Mouse (Mus musculus): ENCODE measurements at regions not wholly inside any gene's neighbourhood (a gene's known extent, or its start where the extent isn't known, plus 50 kb on each side); places are given as distances from the start of the nearest gene placed in this dataset.

DNA sequence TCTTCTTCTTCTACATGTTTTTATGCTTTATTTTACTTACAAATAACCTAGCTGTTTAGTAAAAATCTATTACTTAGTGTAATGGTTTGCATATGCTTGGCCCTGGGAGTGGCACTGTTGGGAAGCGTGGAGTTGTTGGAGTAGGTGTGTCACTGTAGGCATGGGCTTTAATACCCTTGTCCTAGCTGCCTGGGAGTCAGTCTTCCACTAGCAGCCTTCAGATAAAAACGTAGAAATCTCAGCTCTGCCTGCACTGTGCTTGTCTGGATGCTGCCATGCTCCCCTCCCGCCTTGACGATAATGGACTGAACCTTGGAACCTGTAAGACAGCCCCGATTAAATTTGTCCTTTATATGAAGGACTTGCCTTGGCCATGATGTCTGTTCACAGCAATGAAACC is 60.4 kb upstream of the Jade1 start:
- ATAC-seq (ENCODE audit: insufficient read depth, low FRiP score, low TSS enrichment), result no peak
- 88% methylated on average over 5 of the region's 5 CpGs for WGBS
- DNase-seq (ENCODE audit: low spot score), result no peak

DNA sequence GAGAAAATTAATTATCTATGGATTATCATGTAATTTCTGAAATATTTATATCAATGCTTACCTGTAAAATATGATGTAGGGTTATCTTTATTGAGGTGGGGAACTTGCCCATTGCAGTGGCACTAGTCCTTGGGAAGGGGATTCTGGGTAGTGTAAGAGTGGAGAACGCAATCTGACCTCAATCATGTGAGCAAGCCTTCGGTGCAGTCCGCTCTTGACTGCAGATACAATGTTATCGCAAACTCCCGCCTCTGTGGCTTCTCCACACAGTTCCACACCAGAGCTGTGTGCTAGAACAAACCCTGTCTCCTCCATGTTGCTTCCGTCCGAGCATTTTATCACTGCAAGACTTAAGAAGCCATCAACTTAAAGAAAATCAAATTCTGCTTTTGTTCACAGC is 62.1 kb upstream of the Jade1 start:
- no peak overlapping the region for H3K9ac ChIP-seq (ENCODE audit: low read length)
- no peaks in the 10 kb centered on the region for H3K27me3 ChIP-seq (ENCODE audit: control insufficient read depth, insufficient read depth, low read length)
- no peak for DNase-seq (ENCODE audit: low spot score)
- WGBS, result 91% methylated on average over 7 of the region's 7 CpGs
- no peak for ATAC-seq (ENCODE audit: insufficient read depth, low FRiP score, low TSS enrichment)
- no peak overlapping the region for H3K4me2 ChIP-seq (ENCODE audit: low read depth)
- H3K27ac ChIP-seq (ENCODE audit: low read depth, low read length), result no peak overlapping the region
- no peaks in the 10 kb centered on the region for H3K4me1 ChIP-seq (ENCODE audit: control insufficient read depth, insufficient read depth, low read length)
- no peaks in the 10 kb centered on the region for H3K36me3 ChIP-seq (ENCODE audit: control insufficient read depth, insufficient read depth, low read length)
- H3K9me3 ChIP-seq (ENCODE audit: control insufficient read depth, low read length), result no peaks in the 10 kb centered on the region
- H3K4me3 ChIP-seq (ENCODE audit: low read depth, low read length), result no peak overlapping the region

More for the DNA sequence above, 60.4 kb upstream of the Jade1 start:
- Histone ChIP-seq H3K4me3 (ENCODE audit: low read depth, low read length) (no peak overlapping the region), H3K27ac (ENCODE audit: low read depth, low read length) (no peak overlapping the region), H3K4me1 (ENCODE audit: control insufficient read depth, insufficient read depth, low read length) (no peaks in the 10 kb centered on the region), H3K9me3 (ENCODE audit: control insufficient read depth, low read length) (no peaks in the 10 kb centered on the region), H3K4me2 (ENCODE audit: low read depth) (no peak overlapping the region), H3K27me3 (ENCODE audit: control insufficient read depth, insufficient read depth, low read length) (no peaks in the 10 kb centered on the region), H3K36me3 (ENCODE audit: control insufficient read depth, insufficient read depth, low read length) (no peaks in the 10 kb centered on the region), H3K9ac (ENCODE audit: low read length) (no peak overlapping the region)

- ATAC-seq (ENCODE audit: insufficient read depth, low FRiP score, low TSS enrichment), result no peak
These were observed 62.7 kb upstream of the Jade1 start for GRCm38 (mm10) chr3:41492727-41493392.

GRCm38 (mm10) chr3:41492031-41492726 is 63.4 kb upstream of the Jade1 start:
- 88% methylated on average over 3 of the region's 3 CpGs for WGBS
- Histone ChIP-seq H3K36me3 (ENCODE audit: control insufficient read depth, insufficient read depth, low read length) (no peaks in the 10 kb centered on the region), H3K27ac (ENCODE audit: low read depth, low read length) (no peak overlapping the region), H3K9ac (ENCODE audit: low read length) (no peak overlapping the region), H3K4me2 (ENCODE audit: low read depth) (no peak overlapping the region), H3K27me3 (ENCODE audit: control insufficient read depth, insufficient read depth, low read length) (no peaks in the 10 kb centered on the region), H3K4me3 (ENCODE audit: low read depth, low read length) (no peak overlapping the region), H3K9me3 (ENCODE audit: control insufficient read depth, low read length) (no peaks in the 10 kb centered on the region), H3K4me1 (ENCODE audit: control insufficient read depth, insufficient read depth, low read length) (no peaks in the 10 kb centered on the region)
- DNase-seq (ENCODE audit: low spot score) (no peak), ATAC-seq (ENCODE audit: insufficient read depth, low FRiP score, low TSS enrichment) (no peak)

More at GRCm38 (mm10) chr3:41492727-41493392, 62.7 kb upstream of the Jade1 start:
- Histone ChIP-seq H3K9me3 (ENCODE audit: control insufficient read depth, low read length) (no peaks in the 10 kb centered on the region), H3K27me3 (ENCODE audit: control insufficient read depth, insufficient read depth, low read length) (no peaks in the 10 kb centered on the region), H3K4me2 (ENCODE audit: low read depth) (no peak overlapping the region), H3K4me1 (ENCODE audit: control insufficient read depth, insufficient read depth, low read length) (no peaks in the 10 kb centered on the region), H3K9ac (ENCODE audit: low read length) (no peak overlapping the region), H3K4me3 (ENCODE audit: low read depth, low read length) (no peak overlapping the region), H3K36me3 (ENCODE audit: control insufficient read depth, insufficient read depth, low read length) (no peaks in the 10 kb centered on the region), H3K27ac (ENCODE audit: low read depth, low read length) (no peak overlapping the region)
- no peak for DNase-seq (ENCODE audit: low spot score)
- WGBS, result 87% methylated on average over 13 of the region's 13 CpGs

DNA sequence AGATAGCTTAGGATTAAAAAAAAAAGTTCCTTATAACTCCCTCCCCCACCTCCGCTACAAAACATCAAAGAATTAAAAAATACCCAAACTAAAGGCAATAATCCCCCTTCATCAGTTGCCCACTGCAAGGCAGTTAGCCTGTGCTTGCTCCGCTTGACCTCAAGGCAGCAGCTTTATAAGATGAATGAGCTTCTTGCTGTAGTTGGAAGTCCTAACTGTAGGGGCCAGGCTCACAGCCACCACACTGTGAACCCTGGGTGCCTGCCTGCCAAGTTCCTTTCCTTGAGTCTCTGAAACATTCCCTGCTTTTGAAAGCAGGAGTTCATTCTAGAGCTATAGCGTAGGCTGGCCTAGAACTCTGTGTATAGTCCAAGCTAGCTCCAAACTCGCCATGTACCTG is 64.3 kb upstream of the Jade1 start:
- H3K4me1 ChIP-seq (ENCODE audit: control insufficient read depth, insufficient read depth, low read length), result no peaks in the 10 kb centered on the region
- H3K27ac ChIP-seq (ENCODE audit: low read depth, low read length), result no peak overlapping the region
- no peak overlapping the region for H3K4me2 ChIP-seq (ENCODE audit: low read depth)
- H3K4me3 ChIP-seq (ENCODE audit: low read depth, low read length), result no peak overlapping the region
- H3K9me3 ChIP-seq (ENCODE audit: control insufficient read depth, low read length), result no peaks in the 10 kb centered on the region
- no peak overlapping the region for H3K9ac ChIP-seq (ENCODE audit: low read length)
- no peaks in the 10 kb centered on the region for H3K27me3 ChIP-seq (ENCODE audit: control insufficient read depth, insufficient read depth, low read length)
- H3K36me3 ChIP-seq (ENCODE audit: control insufficient read depth, insufficient read depth, low read length), result no peaks in the 10 kb centered on the region
- no peak for DNase-seq (ENCODE audit: low spot score)
- WGBS, result 84% methylated on average over 4 of the region's 4 CpGs
- ATAC-seq (ENCODE audit: insufficient read depth, low FRiP score, low TSS enrichment), result no peak

GRCm38 (mm10) chr3:41489998-41490397 is 65.5 kb upstream of the Jade1 start:
- Histone ChIP-seq H3K4me1 (ENCODE audit: control insufficient read depth, insufficient read depth, low read length) (no peaks in the 10 kb centered on the region), H3K27me3 (ENCODE audit: control insufficient read depth, insufficient read depth, low read length) (no peaks in the 10 kb centered on the region), H3K9me3 (ENCODE audit: control insufficient read depth, low read length) (no peaks in the 10 kb centered on the region), H3K9ac (ENCODE audit: low read length) (no peak overlapping the region), H3K4me3 (ENCODE audit: low read depth, low read length) (no peak overlapping the region), H3K36me3 (ENCODE audit: control insufficient read depth, insufficient read depth, low read length) (no peaks in the 10 kb centered on the region), H3K4me2 (ENCODE audit: low read depth) (no peak overlapping the region), H3K27ac (ENCODE audit: low read depth, low read length) (no peak overlapping the region)
- DNase-seq (ENCODE audit: low spot score) (no peak), ATAC-seq (ENCODE audit: insufficient read depth, low FRiP score, low TSS enrichment) (no peak)

GRCm38 (mm10) chr3:41489571-41489970 is 66.0 kb upstream of the Jade1 start:
- Histone ChIP-seq H3K36me3 (ENCODE audit: control insufficient read depth, insufficient read depth, low read length) (no peaks in the 10 kb centered on the region), H3K4me3 (ENCODE audit: low read depth, low read length) (no peak overlapping the region), H3K27me3 (ENCODE audit: control insufficient read depth, insufficient read depth, low read length) (no peaks in the 10 kb centered on the region), H3K27ac (ENCODE audit: low read depth, low read length) (no peak overlapping the region), H3K4me2 (ENCODE audit: low read depth) (no peak overlapping the region), H3K4me1 (ENCODE audit: control insufficient read depth, insufficient read depth, low read length) (no peaks in the 10 kb centered on the region), H3K9me3 (ENCODE audit: control insufficient read depth, low read length) (no peaks in the 10 kb centered on the region), H3K9ac (ENCODE audit: low read length) (no peak overlapping the region)
- whole genome bisulfite sequencing, result 72% methylated on average over 3 of the region's 3 CpGs
- DNase-seq (ENCODE audit: low spot score) (no peak), ATAC-seq (ENCODE audit: insufficient read depth, low FRiP score, low TSS enrichment) (no peak)

DNA sequence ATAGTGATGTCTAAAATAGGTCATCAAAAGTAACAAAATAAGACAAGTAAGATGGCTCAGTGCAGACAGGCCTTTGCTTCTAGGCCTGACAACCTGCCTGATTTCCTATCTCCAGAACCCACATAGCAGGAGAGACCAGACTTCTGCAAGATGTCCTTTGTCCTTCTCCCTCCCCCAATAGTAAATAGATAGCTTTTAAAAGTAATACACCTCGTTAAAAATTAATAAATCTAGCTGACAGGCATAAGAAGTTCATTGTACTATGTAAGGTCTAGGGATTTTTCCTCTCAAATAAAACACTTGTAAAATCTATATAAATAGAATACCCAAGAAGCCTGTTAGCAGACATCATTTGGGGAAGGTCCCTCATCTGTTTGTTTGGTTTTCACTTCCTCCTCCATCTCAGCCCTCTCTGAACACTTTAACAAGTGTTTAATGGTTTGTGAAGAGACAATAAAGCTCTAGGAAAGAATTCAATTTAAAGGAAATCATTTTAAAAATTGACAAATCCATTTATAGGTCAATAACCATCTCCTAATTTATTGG is 67.2 kb upstream of the Jade1 start:
- Histone ChIP-seq H3K4me1 (ENCODE audit: control insufficient read depth, insufficient read depth, low read length) (no peaks in the 10 kb centered on the region), H3K27ac (ENCODE audit: low read depth, low read length) (no peak overlapping the region), H3K9me3 (ENCODE audit: control insufficient read depth, low read length) (no peaks in the 10 kb centered on the region), H3K36me3 (ENCODE audit: control insufficient read depth, insufficient read depth, low read length) (no peaks in the 10 kb centered on the region), H3K4me3 (ENCODE audit: low read depth, low read length) (no peak overlapping the region), H3K27me3 (ENCODE audit: control insufficient read depth, insufficient read depth, low read length) (no peaks in the 10 kb centered on the region), H3K9ac (ENCODE audit: low read length) (no peak overlapping the region), H3K4me2 (ENCODE audit: low read depth) (no peak overlapping the region)
- ATAC-seq (ENCODE audit: insufficient read depth, low FRiP score, low TSS enrichment), result no peak
- WGBS, result 64% methylated on average over 1 of the region's 1 CpGs
- no peak for DNase-seq (ENCODE audit: low spot score)

- ATAC-seq (ENCODE audit: insufficient read depth, low FRiP score, low TSS enrichment) (no peak), DNase-seq (ENCODE audit: low spot score) (no peak)
- H3K27me3 ChIP-seq (ENCODE audit: control insufficient read depth, insufficient read depth, low read length), result no peaks in the 10 kb centered on the region
- H3K4me2 ChIP-seq (ENCODE audit: low read depth), result no peak overlapping the region
- WGBS, result 84% methylated on average over 9 of the region's 9 CpGs
- no peaks in the 10 kb centered on the region for H3K36me3 ChIP-seq (ENCODE audit: control insufficient read depth, insufficient read depth, low read length)
- no peak overlapping the region for H3K4me3 ChIP-seq (ENCODE audit: low read depth, low read length)
- H3K4me1 ChIP-seq (ENCODE audit: control insufficient read depth, insufficient read depth, low read length), result no peaks in the 10 kb centered on the region
- no peak overlapping the region for H3K9ac ChIP-seq (ENCODE audit: low read length)
- H3K9me3 ChIP-seq (ENCODE audit: control insufficient read depth, low read length), result no peaks in the 10 kb centered on the region
- no peak overlapping the region for H3K27ac ChIP-seq (ENCODE audit: low read depth, low read length)
These were observed 70.6 kb upstream of the Jade1 start for GRCm38 (mm10) chr3:41484920-41485319.

Measured in neural tube, embryonic 11.5 days (tissue).